Mouse (Mus musculus) Muller cell, postnatal 12 days (primary cell): Measurements from ENCODE around the gene Pfkm.
A peak's percentile ranks its signal among the peaks of the same experiment; 100 is the strongest.

ENCODE experiments used
- DNase-seq: peaks from one replicate; pipeline ENCODE4 v3.0.0-alpha.2; 2015; ENCODE audit errors: inconsistent ontology term

The Pfkm gene

GRCm38 (mm10) chr15:98092372-98093120 lies at the start of gene Pfkm:
Gene Pfkm (plus strand): TSS chr15:98092589.
- no peak for DNase-seq

DNA sequence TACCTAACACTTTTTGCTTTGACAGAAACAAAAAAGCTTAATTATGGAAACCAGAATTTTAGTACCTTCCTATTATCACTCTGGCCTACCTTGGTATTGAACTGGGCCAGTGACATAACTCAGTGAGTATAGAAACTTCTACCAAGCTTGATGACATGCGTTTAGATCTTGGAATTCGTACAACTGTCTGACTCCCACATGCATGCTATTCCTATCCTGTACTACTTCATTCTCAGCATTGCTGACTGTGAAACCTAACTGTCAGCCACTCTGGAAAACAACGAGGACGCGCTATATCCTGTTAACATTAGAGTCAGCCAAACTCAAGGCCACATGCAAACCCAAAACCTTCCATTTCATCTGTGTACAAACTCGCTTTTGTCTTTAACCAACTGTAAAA lies 48.4 kb upstream of the Pfkm start:
- no peak for DNase-seq

DNA sequence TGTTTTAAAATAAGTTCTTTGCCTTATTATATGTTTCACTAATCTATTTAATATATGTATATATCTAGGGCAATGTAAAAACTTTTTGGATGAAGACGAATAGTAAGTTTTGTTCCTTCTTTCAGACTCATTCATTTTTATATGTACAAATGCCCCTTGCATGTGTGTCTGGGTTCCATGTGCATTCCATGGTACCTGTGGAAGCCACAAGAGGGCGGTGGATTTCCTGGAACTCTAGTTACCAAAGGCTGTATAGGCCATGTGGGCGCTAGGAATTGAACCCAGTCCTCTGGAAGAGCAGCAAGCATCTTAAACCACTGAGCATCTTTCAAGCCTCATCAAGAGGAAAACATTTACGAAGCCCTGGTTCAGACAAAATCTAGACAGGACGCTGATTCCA lies 48.0 kb upstream of the Pfkm start:
- no peak for DNase-seq

DNA sequence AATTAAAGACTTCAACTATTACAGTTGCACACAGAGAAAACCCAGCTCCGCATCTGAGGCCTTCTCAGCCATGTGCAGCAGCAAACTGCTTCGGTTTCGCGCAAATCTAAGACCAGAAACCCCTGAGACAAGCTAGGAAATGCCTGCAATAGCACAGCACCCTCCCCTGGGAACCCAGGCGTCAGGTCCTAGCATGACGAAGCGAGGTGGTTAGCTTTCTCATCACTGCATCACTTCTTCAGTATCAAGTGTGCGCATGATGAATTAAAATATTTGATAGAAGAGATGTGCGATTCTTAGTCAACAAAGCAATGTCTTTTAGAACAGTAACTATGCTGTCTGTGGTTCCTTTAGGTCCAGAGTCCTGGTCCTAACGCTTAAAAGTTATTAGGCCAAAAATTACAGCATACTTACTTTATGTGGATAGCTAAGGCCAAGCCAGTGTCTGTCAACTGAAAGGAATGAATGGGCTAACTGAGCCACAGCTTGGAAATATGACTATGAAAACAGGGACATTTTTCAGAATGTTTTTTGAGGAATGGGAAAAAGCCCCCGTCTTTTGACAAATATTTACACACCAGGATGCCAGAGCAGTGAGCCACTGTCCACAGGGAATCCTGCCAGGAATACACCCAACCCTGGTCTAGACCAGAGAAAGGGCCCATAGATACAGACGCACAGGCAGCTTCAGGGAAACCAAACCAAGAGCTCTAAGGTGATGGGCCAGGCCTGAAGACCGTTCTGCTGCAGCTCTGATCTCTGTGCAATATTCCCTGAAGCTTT lies 43.3 kb upstream of the Pfkm start:
- DNase-seq, result peak; percentile 79

- DNase-seq, result no peak
Measured at GRCm38 (mm10) chr15:98051685-98052084, 40.7 kb upstream of the Pfkm start.

GRCm38 (mm10) chr15:98055246-98055645 lies 37.1 kb upstream of the Pfkm start:
- DNase-seq, result peak; percentile 75

- DNase-seq, result no peak
Measured at GRCm38 (mm10) chr15:98065881-98066280, 26.5 kb upstream of the Pfkm start.

DNA sequence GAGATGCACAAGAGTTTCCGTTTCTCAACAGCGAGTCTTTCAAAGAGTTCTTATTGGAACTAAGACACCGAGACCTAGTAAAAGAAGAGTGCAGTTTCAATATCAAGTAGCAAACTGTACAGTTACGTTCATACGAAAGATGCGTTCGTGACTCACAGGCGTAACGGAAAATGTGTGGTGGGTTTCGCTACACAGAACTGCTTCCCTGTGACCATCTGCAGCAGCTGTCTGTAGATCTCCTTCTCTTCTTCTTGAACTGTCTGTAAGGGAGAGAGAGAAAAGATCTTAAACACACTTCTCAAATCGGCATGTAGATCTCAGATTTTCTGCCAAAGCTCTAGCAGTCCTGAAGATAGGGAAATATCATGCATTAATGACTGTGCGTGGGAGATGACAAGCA lies 25.8 kb upstream of the Pfkm start:
- no peak for DNase-seq

GRCm38 (mm10) chr15:98067492-98067891 lies 24.9 kb upstream of the Pfkm start:
- DNase-seq, result no peak

DNA sequence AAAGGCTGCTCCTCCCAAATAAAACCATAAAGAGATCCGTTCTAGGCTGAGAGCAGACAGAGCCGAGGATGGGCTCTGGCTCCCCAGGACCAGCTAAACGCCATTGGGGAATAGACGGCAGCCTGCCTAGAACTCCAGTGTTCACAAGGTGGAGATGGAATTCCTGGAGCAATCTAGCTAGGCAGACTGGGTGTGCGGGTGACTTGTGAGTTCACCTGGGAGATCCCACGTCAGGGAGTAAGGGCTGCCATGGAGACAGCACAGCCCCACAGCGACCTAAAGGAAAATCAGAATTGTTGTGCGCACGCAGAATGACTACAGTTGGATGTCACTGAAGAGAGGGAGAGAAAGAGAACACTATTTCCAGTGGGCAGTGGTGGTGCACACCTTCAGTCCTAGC lies 23.9 kb upstream of the Pfkm start:
- DNase-seq, result no peak

DNA sequence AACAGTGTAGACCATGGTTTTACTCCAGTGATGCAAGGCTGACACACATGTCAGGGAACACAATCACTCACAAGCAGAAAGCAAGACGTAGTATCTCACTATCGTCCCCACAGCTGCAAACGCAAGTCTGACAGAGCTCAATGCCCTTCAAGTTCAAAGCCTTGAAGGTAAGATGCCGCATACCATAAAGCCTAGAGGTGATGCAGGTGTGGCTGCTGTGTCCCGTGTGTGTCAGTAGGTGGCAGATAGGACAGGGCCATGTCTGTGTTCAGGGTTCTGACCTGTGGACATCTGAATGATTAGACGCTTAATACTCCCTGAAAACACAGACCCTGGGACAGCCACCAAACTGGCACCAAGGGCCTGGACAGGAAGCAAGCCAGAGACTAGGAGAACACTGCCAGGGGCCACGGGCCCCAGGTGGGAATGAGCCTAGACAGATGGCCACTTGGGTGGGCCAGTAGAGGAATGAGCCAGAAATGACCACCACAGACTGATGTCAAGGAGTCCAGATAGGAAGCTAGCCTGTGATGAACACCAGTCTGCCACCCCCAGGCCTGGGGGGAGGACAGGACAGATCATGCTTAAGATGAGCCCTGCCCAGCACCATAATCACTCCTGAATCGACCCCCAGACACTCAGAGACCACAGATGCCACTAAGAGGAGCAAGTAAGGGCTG lies 22.7 kb upstream of the Pfkm start:
- DNase-seq, result no peak

- no peak for DNase-seq
Measured at GRCm38 (mm10) chr15:98070376-98070775, 22.0 kb upstream of the Pfkm start.

DNA sequence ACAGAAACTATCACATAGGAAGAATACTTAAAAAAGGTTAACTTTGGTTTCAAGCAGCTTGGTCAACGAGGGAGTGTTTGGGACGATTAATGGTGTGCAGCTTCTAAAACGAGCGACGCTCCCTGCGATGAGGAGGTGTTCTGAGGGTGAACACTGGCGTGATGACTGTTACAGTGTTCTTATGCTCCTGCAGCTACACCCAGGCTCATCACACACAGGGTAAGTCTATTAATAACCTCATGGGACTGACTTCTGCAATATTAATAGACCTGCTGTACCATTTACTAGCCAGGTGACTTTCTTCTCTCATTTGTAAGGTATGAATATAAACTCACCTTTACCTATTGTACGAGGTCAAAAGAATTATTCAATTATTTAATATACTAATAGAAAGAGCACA lies 17.9 kb upstream of the Pfkm start:
- no peak for DNase-seq

GRCm38 (mm10) chr15:98075034-98075433 lies 17.4 kb upstream of the Pfkm start:
- no peak for DNase-seq

DNA sequence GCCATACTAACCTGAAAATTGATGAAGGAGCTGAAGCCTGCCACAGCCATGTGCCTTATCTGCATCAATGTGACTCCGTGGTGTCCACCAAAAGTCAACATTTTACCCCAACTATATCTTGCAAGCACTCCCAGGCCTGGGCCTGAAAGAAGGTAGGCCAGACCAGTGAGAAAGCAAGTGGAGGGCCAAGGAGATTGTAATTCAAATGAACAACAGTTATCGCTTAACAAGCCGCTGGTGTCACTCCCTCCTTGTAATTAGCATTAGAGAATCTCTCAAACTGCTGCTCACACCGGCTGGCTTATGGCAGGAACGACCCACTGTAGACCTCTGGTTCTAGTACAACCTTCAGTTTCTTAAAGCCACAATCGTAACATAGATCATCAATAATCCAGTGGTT lies 15.5 kb upstream of the Pfkm start:
- DNase-seq, result no peak

GRCm38 (mm10) chr15:98088889-98089288 lies 3.5 kb upstream of the Pfkm start:
- no peak for DNase-seq

GRCm38 (mm10) chr15:98089421-98090183 lies 2.8 kb upstream of the Pfkm start:
- DNase-seq, result no peak

DNA sequence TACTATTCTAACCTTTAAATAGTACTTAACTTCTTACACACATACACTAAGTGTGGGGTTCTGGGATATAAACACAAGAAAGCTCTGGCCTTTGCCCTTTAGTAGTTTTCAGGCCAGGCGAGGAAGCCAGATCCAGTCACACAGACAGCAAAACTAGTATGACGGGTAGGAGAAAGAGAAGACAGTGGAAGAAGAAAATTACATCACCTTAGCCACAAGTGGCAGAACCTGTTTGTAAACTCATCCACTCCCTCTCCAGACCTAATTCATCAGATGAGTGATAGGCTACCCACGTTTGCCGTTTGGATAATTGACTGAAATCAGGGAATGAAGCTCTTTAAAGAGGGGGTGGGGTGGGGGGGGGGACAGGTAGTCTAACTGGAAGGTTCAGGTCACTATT lies 548 bp upstream of the Pfkm start:
- DNase-seq, result no peak

GRCm38 (mm10) chr15:98093121-98094011 lies 977 bp downstream of the Pfkm start, which contains the start of gene Senp1:
Gene Senp1 (minus strand): TSS chr15:98093744.
- DNase-seq, result peak; percentile 95

GRCm38 (mm10) chr15:98094905-98095304 lies 2.5 kb downstream of the Pfkm start:
- DNase-seq, result no peak

DNA sequence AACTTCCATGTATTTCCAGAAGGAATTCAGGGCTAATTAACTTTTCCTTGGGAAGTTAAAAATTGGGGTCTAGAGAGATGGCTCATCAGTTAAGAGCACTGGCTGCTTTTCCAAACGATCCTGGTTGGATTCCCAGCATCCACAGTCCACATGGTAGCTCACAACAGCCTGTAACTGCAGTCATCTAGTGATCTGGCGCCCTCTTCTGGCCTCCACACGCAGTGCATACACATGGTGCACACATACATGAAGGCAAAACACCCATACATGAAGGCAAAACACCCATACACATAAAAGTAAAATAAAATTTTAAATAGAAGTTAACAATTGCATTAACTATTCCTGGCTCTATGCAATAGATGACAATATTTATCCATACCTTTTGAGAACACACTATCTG lies 4.6 kb downstream of the Pfkm start:
- no peak for DNase-seq
